Mouse (Mus musculus) gastrocnemius, postnatal 10 days (tissue): ENCODE measurements around the gene Nlgn2. TPM values are rescaled to one million over a fixed set of nuclear protein-coding genes. Genes with fewer than 3 reads are reported as not detected.
A peak's percentile ranks its signal among the peaks of the same experiment; 100 is the strongest.

Experiments used
- DNase-seq: peaks from one replicate; pipeline ENCODE4 v3.0.0; 2021; ENCODE audit warnings: mixed read lengths
- long read RNA-seq, 2 experiments: library from polyadenylated mRNA; stranded (forward); transcript quantifications; one replicate each; pipeline ENCODE4 v2.0.0; 2021
- total RNA-seq, 2 experiments: library from RNA; stranded (reverse); gene quantifications; 2 replicates each; pipeline ENCODE4 v1.2.3; 2021

Gene Nlgn2
- total RNA-seq, result 10 to 100 TPM; 10.3 to 15.9 TPM
- long read RNA-seq, experiment 1, partial matches to known transcripts, result 0 of 5 reads
- long read RNA-seq, experiment 1, other reads (novel, unspliced or antisense), result 5 of 5 reads
- long read RNA-seq, experiment 2, partial matches to known transcripts, result 0 of 4 reads
- long read RNA-seq, experiment 2, other reads (novel, unspliced or antisense), result 4 of 4 reads

- peak; percentile 76 for DNase-seq
Observed at GRCm38 (mm10) chr11:69837604-69837951, at the start of gene Nlgn2. Nlgn2 (minus strand) TSS chr11:69837784.

DNA sequence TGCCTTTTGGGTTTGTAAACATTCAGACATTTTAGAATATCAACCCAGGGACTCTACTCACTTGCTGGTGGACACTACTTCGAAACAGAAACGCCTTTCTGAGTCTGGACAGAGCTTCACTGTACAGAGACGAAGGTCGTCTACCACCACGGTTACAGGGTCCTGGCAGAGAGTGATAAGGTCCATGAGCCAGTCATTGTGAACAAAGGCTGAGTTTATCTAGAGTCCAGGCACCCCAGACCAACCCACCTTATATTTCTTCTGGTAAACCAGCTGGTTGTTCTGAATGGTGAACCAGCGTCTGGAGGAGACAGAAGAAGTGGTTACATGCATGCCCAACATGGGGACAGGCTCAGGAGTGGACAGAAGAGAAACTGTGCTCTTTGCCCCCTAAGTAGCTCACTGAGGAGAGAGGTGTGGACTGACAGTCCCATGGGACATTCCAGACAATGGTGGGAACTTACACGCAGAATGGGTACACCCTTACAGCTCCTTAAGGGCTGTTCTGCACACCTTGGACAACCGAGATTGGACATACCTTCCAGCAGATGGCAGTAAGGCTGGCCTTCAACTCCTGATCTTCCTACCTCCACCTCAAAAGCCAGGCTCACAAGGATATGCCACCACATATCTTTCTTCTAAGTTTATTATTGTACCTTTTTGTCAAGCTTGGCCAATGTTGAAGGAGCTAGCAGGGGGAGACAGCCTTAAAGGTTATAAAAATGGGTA lies 49.5 kb upstream of the Nlgn2 start:
- no peak for DNase-seq

GRCm38 (mm10) chr11:69884663-69885062 lies 47.1 kb upstream of the Nlgn2 start:
- DNase-seq, result no peak

GRCm38 (mm10) chr11:69884240-69884639 lies 46.7 kb upstream of the Nlgn2 start:
- no peak for DNase-seq

DNA sequence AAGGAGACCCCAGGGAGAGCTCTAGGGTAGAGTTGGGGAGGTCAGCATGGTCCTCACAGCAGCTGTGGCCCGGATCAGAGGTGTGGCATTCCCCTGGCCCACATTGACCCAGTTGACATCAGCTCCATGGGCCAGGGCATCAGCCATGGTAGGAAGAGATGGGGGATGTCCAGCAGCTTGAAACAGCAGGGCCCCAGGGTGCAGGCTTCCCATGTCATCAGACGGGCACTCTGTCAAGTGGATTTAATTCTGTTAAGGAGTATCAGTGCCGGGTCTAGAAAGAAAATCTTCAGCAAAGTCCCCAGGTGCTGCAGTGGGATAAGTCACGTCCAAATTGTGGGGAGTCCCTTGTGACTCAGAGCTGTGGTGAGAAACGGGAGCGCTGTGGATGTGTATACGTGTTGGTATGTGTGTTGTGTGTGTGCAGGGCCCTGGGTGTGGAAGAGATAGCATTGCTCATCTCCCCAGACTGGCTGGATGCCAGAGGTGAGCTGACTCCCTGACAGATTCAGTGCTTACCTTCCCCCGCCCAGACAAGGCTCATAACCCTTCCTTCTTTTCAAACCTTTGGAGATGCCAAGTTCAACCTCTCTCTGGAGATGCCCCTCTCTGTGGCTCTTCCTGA lies 46.1 kb upstream of the Nlgn2 start:
- DNase-seq, result no peak

- DNase-seq, result no peak
Observed at GRCm38 (mm10) chr11:69883066-69883465, 45.5 kb upstream of the Nlgn2 start.

GRCm38 (mm10) chr11:69881787-69882670 lies 44.4 kb upstream of the Nlgn2 start:
- no peak for DNase-seq

DNA sequence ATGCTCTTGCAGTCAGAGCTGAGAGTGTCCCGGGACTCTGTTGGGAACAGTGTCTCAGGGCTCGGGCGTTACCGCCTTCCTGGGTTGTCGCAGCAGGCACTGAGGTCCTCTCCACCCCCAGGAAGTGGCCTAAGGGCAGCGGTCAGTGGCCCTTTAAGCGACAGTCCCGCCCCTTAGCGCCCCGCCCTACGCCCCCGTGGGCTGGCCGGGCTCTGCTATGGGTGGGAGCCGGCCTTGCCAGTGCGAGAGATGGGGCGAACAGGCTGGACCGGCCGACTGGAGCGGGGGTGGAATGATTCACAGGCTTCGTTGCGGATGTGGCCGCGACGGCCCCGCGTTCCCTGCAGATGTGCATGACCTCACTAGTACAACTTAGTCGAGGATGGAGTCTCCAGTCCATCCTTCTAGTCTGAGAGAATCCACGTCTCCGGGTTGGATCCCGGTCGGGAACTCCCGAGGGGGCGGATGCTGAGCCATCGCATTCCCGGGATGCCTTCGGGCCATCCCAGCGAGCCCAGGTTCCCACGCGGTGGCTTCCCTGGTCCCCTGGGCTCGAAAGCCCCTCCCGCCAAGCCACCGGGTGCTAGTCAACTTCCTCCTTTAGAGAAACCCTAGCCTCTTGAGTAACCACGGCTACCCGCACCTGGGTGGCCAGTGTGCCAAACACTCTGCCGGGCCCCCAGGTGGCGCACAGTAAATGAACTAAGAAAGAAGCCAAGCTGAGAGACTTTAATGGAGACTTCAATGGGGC lies 43.4 kb upstream of the Nlgn2 start, which contains the start of gene Kctd11:
Gene Kctd11 (minus strand): TSS at position 554 of the 751 bp plus-strand sequence.
- DNase-seq, result peak; percentile 87

- DNase-seq, result peak; percentile 61
Observed at GRCm38 (mm10) chr11:69880506-69880852, 42.9 kb upstream of the Nlgn2 start.

- DNase-seq, result no peak
Observed at GRCm38 (mm10) chr11:69879711-69880110, 42.1 kb upstream of the Nlgn2 start.

DNA sequence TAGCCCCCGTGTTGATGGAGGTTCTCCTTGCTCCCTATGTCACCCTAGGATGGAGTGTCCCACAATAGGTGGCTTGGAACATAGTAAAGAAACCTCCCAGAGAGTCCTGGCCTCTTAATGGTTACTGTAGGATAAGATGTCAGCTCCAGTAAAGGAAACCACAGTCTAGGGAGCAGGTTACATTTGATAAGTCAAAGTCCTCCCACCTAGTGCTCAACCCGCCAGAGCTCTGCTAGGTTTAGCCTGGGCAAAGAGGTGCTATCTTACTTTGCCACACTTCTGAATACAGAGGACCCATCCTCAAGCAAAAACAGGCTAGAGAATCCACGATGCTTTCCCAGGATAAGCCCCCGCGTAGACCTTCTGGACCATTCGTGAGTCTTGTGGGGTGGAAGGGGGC lies 41.4 kb upstream of the Nlgn2 start:
- no peak for DNase-seq

DNA sequence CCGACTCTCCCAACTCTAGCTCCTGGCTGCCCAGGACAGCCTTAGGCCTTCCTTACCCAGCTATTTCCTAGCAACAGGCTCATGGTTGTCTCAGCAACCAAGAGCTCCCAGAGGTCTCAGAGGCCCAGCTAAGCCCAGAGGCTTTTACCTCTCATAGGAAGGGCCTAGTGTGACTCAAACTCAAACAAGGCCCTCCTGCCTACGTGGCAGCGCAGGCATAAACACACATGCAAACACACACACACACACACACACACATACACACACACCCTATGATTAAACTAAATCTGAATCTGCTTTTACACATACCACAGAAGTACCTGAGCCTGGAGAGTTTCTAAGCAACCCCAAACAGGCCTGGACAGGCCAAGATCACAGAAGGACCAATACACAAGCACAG lies 40.8 kb upstream of the Nlgn2 start:
- no peak for DNase-seq

- no peak for DNase-seq
Observed at GRCm38 (mm10) chr11:69877878-69878277, 40.3 kb upstream of the Nlgn2 start, which contains the start of gene Tmem95. Tmem95 (minus strand) TSS chr11:69878018.

- peak; percentile 88 for DNase-seq
Observed at GRCm38 (mm10) chr11:69876867-69877266, 39.3 kb upstream of the Nlgn2 start.

DNA sequence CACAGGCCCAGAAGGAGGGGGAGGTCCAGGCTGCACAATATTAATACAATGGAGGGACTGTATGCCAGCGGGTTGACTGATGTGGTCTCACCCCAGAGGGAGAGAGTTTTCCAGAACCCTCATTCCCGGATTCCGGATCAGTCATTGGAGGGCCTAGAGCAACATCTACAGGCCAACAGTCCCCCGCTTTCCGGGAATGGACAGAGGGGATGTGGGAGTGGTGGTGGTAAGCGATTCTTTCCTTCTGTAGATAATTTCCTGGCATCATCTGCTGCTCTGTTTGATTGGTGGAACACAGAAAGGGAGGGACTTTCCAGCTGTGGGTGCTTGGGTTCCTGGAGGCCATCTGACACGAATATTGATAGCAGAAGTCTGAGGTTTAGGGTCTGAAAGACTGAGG lies 38.6 kb upstream of the Nlgn2 start:
- no peak for DNase-seq

GRCm38 (mm10) chr11:69872451-69872850 lies 34.9 kb upstream of the Nlgn2 start:
- DNase-seq, result no peak

DNA sequence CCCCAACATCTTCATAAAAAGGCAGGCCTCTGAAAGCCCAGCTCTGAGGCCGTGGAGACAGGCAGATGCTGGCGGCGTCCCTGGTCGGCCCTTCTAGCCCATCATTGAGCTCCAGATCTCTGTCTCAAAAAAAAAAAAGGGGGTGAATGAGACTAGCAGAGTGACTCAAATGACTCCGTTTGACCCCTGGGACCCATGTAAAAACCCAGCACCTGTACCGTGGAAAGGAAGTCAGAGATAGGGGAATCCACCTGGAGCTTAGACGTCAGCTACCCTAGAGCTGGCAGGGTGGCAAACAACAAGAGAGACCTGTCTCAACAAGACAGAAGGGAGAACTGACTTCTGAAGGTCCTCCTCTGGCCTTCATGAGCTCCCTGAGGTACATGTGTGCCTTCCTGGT lies 34.2 kb upstream of the Nlgn2 start:
- DNase-seq, result no peak

DNA sequence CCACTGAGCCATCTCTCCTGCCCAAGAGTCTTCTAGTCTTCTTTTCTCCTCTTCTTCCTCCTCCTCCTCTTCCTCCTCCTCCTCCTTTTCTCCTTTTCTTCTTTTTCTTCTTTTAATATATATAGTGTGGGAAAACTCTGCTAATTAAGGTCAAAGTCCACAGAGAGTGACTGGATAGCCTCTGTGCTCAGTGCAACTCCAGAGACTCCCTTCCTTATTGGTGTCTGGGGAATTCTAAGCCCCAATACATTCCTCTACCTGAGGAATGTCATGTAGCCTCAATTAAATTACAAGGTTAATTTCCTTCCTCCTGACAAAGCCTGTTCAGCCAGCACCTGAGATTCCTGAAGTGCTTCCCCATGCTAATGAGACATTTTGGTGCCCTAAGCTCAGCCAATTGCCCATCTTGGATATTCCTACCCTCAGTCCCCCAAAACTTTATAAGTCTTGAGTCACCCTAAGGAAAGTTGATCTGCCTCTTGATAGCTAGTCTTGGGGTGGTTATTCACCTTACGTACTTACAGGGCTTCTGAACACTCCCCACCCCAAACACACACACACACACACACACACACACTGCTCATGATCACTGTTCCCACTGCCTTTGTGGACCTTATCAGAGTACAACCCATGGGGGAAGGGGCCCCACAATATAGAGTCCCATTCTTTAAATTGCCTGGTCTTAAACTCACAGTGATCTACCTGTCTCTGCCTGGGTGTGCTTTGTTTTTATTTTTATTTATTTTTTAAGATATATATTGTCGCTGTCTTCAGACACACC lies 32.9 kb upstream of the Nlgn2 start:
- DNase-seq, result no peak

GRCm38 (mm10) chr11:69867335-69867734 lies 29.8 kb upstream of the Nlgn2 start:
- no peak for DNase-seq

- no peak for DNase-seq
Observed at GRCm38 (mm10) chr11:69865561-69865960, 28.0 kb upstream of the Nlgn2 start.
